Mouse (Mus musculus) ES-Bruce4 (cell line): ENCODE measurements around the gene Slc47a2.

Experiments used
- CTCF ChIP-seq: IDR thresholded peaks from one replicate; pipeline ENCODE4 v1.8.1; 2011; ENCODE audit warnings: low read depth, low read length
- EP300 ChIP-seq: IDR thresholded peaks from 2 replicates; pipeline ENCODE4 v1.6.1; 2011; ENCODE audit warnings: low read depth, low read length; ENCODE audit not compliant: insufficient read depth
- POLR2A ChIP-seq: IDR thresholded peaks from one replicate; pipeline ENCODE4 v1.8.1; 2011; ENCODE audit warnings: low read length; ENCODE audit not compliant: insufficient read depth

- no peak for TF ChIP-seq CTCF
- no peak for TF ChIP-seq EP300
- no peak for TF ChIP-seq POLR2A
Observed at GRCm38 (mm10) chr11:61388936-61389335, 46.3 kb upstream of the Slc47a2 start.
